Mouse (Mus musculus) liver (tissue): ENCODE results near the gene Rsph3a.

ENCODE experiments used
- DNase-seq: peaks from one replicate; pipeline ENCODE4 v3.0.0-alpha.2; 2020; ENCODE audit warnings: mixed read lengths

Gene Rsph3a

GRCm38 (mm10) chr17:7945117-7946052 is at the start of gene Rsph3a:
Gene Rsph3a (plus strand): TSS chr17:7945614.
- DNase-seq, result peak; percentile 89

- DNase-seq, result no peak
Measured at GRCm38 (mm10) chr17:7896047-7896635, 49.3 kb upstream of the Rsph3a start.

GRCm38 (mm10) chr17:7897120-7897519 is 48.3 kb upstream of the Rsph3a start:
- DNase-seq, result no peak

DNA sequence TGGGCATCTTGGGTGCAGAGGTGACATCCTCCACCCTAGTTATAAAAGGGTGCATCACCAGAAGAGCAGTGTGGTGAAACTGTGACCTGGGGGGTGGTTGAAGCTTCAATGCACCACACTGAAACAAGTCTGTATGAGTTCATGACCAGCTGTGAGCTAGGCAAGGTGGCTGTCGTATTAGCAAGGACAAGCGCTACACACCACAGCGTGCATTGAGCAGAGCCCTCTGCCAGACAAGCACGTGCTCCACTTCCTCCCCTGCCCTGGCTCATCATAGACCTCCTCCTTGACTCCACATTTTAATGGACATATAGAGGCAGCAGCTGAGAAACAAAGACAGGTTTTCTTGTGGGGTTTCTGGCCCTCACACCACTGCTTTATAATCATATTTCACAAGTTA is 47.7 kb upstream of the Rsph3a start:
- DNase-seq, result no peak

GRCm38 (mm10) chr17:7899233-7899632 is 46.2 kb upstream of the Rsph3a start:
- DNase-seq, result no peak

DNA sequence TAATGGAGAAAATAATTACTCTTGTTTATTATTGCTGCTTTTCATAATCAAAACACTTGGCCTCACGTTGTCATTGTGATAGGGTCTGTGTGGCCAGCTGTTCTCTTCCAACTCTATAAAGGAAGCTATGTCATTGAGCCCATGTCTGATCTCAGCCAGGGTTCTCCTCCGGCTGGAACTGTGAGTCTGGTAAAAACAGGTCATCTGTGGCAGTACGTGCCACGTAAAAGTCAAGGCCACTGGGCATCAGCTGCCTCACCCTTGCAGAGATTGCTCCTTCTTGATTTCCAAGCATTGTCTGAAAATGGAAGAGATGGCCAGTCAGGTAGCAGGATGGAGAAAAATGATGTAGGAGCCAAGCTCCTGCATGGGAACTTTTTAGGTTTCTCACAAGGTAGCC is 45.5 kb upstream of the Rsph3a start:
- DNase-seq, result no peak

DNA sequence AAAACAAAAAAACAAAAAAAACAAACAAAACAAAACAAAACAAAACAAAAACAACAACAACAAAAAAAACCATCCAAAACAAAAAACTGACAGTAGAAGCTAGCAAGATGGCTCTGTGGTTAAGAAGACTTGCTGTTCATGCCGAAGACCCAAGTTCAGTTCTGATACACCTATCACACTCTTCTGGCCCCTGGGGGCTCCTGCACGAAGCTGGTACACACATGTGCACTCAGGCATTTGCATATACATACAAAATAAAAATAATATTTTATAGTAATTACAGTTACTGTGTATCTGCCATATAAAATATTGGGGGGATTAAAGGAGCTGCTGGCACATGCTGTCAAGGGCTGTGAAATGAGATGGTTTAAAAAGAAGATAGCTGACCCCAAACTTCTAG is 43.9 kb upstream of the Rsph3a start:
- no peak for DNase-seq

DNA sequence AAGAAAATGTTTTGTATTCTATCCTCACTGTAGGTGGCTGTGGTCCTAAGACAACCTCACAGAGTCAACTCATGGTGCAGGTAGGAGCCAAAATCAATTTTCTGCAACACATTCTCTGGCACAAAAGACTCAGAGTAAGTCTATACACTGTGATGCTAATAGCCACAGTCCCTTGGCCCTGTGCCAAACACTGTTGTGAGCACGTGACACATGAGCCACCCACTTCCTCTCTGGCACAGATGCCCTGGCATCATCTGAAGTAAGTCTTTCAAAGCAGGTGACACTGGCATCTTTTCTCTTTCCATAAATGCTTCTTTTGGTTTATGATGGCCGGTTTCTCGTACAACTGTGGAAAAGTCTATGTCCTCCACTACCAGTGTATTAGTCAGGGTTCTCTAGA is 43.1 kb upstream of the Rsph3a start:
- DNase-seq, result no peak

GRCm38 (mm10) chr17:7904992-7905391 is 40.4 kb upstream of the Rsph3a start:
- DNase-seq, result no peak

GRCm38 (mm10) chr17:7905936-7906685 is 39.3 kb upstream of the Rsph3a start:
- DNase-seq, result no peak

- no peak for DNase-seq
Measured at GRCm38 (mm10) chr17:7914596-7915227, 30.7 kb upstream of the Rsph3a start.

DNA sequence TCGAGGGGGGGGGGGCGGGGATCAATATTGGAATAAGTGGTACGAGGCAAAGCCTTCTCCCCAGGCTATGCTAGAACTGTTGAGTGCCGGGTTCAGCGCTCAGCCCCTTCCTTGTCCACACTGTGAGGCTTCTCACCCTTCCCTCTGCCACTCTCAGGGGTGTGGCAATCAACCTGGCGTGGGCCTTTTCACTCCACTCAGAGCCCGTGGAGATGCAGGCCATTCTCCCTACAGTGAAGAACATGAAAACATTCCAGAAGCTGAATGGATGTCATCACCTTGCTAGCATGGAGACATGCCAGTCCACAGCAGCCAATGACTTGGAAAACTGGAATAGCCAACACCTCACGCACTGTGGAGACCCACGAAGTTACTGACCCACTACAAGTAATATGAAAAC is 29.6 kb upstream of the Rsph3a start:
- DNase-seq, result no peak

DNA sequence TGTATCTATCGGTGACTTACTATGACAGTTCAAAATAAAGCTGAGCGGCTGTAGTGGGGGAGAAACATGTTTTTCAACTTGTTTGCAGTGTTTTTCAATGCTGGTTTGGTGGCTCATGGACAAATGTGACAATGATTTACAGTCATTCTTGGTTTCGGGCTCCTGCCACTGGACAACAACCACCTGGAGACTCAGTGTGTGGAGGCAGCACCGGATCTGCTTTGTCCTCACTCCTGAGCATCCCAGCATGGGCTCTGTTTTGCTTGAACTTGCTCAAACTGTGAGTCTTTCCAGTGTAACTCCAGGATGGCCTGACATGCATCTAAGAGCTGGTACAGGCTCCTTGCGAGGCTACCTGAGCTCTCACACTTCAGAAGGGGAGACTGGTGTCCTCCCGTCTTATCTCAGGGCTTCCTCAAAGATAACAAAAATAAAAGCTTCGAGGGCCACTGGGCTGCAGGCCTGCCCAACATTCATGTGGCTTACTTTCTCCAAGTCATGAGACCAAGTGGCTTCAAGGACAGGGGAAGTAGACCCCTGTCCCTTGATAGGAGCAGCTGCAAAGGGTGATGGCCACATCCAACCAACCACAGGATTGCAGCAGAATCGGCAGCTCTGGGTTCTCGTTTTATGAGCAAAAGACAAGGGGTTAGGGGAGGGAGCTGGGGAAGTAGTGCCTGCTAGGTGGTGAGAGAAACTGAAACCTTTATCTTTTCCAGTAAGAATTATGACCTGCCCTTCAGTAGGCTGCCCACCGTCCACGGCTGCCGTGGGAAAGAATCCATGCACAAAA is 28.4 kb upstream of the Rsph3a start:
- DNase-seq, result peak; percentile 26

- no peak for DNase-seq
Measured at GRCm38 (mm10) chr17:7918355-7918754, 27.1 kb upstream of the Rsph3a start.

GRCm38 (mm10) chr17:7919209-7919608 is 26.2 kb upstream of the Rsph3a start:
- DNase-seq, result no peak

DNA sequence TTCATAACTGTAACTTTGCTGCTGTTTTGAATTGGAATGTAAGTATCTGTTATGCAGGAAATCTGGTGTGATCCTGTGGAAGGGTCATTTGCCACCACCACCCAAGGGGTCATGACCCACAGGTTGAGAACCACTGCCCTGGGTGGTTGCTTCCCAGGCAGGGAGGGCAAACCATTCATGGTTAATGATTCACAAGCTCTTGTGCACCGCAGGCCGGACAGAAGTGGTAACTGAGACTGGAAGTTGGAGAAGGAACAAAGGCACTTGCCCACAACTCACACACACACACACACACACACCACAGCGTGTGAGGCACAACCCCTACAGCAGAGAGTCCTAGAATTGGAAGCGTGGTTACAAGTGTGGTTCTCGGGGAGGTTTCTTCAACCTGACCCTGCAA is 22.9 kb upstream of the Rsph3a start:
- DNase-seq, result peak; percentile 43

DNA sequence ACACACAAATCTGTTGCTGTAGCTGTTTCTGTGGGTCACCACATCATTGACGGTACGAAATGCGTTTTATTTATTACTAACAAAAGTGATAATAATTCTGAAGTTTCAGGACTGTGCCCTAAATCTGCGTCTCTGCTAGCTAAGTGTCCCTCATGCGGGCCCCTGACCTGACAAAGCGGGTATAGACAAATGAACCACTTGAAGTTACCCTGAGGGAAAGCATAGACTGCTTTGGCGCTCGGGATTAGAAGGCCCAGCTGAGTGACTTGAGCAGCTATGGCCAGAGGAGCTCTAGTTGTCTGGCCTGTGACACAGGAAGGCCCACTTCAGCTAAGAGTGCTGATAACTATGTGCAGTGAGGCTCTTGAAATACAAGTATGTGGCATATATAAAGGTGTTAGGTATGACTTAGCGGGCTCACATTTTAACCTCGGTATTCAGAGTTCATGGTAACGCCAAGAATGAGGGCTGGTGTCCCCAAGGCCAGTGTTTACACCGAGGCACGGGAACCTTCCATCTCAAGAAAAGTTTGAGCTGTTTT is 21.2 kb upstream of the Rsph3a start:
- DNase-seq, result no peak

DNA sequence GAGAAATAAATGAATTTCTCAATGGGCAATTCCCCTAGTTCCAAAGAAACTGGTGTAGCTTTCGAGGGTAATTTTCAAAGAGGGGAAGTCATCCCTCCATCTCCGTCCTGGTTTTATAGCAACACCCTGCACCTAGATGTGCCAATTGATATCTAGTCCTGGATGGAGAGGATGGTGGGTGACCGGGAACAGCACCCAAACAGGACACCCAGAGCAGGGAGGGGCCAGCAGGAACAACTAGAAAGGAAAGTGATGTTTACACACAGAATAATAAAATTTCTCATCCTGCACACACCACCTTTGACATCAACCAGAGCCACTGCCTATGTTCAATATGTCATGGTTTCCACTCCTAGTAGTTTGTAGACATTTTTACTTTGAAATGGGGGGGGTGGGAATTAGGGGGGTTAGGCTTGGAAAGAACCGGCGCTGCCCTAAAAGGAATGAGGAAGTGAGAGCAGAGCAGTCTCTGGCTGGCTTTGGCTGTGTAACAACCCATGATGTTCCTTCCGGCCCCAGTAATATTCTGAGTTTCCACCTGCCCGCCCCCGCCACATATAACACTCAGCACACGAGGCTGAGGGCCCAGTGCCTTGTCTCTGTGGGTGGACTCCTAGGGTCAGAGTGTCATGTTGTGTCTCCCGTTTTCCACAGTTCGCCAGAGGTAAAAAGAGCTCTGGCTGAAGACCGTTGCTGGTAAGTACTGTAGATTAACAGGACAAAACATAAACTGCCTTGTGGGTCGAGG is 19.8 kb upstream of the Rsph3a start, which contains the start of gene Tagap:
TSS of gene Tagap (plus strand) at position 588 of the 748 bp plus-strand sequence.
- peak; percentile 13 for DNase-seq

DNA sequence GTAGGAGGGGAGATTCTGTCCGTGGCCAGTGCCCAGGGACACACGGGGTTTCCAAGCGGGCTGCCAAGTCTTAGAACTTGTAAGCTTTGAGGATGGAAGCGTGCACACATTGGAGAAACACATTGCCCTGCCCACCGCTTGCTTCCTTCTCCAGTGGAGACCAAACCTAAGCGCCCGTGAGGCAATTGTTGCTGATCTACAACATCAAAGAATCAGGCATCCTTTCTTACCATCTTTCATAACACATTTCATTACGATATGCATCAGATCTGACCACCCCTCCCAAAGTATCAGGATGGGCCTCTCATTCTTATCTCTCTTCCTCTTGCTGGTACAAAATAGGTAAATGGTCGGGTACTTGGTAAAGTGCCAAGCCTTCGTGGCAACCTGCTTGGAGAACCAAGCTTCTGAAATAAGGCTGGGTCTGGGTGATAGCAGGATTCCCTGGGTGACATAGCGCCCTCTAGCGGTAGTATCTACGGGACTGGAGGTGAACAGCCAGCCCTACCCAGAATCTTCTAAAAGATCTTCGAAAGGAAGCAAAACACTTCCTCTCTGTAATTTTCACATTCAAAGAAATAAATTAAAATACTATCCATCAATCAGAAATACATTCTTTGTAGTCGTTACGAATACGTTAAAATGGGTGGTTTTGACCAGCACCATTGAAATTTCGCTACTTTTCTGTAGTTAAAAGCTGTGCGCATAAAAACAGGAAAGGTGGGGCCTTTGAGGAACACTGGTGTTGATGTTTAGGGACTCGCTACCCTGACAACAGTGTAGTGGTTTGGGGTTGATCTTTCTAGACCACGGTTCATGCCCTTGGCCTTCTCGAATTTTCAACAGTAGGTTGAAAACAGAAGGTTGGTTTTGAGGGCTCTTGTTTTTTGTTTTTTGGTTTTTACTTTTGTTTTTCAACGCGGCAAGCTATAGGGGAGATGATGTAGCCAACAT is 17.6 kb upstream of the Rsph3a start:
- DNase-seq, result peak; percentile 65

- no peak for DNase-seq
Measured at GRCm38 (mm10) chr17:7928662-7929061, 16.8 kb upstream of the Rsph3a start.
